Mouse (Mus musculus): Measurements from ENCODE around the gene Efcc1. TPM values are rescaled to one million over a fixed set of nuclear protein-coding genes. Genes with fewer than 3 reads are reported as not detected.

The Efcc1 gene
- polyA plus RNA-seq, 1 experiment from 2014 or later: 0.16 TPM

- Histone ChIP-seq H3K9me3 (replicated peaks) (no peaks in the 10 kb centered on the region), H3K27ac (replicated peaks) (0 out of 2 replicates have a peak overlapping the region, but pooled peaks have one; percentile 66), H3K4me3 (replicated peaks) (no peak overlapping the region), H3K4me2 (no peak overlapping the region), H3K27me3 (no peaks in the 10 kb centered on the region; the same call in 1 of the 2 replicates), H3K36me3 (replicated peaks) (no peaks in the 10 kb centered on the region), H3K4me1 (replicated peaks) (peaks cover 81% of the 10 kb centered on the region), H3K9ac (no peak overlapping the region)
- no peak for ATAC-seq (ENCODE audit: insufficient read depth)
- WGBS (ENCODE audit: insufficient replicate concordance): 20% methylated on average over 1 of the region's 1 CpGs
Measured at GRCm38 (mm10) chr6:87745301-87745700, 14.6 kb downstream of the Efcc1 start.

GRCm38 (mm10) chr6:87746059-87746458, 15.4 kb downstream of the Efcc1 start:
- no peak overlapping the region for H3K4me3 ChIP-seq (replicated peaks)
- no peaks in the 10 kb centered on the region for H3K36me3 ChIP-seq (replicated peaks)
- 39% methylated on average over 3 of the region's 3 CpGs for WGBS (ENCODE audit: insufficient replicate concordance)
- no peak overlapping the region for H3K4me2 ChIP-seq
- no peak overlapping the region; the same call in 1 of the 2 replicates for H3K9ac ChIP-seq
- no peak for ATAC-seq (ENCODE audit: insufficient read depth)
- H3K4me1 ChIP-seq (replicated peaks): peaks cover 73% of the 10 kb centered on the region
- no peaks in the 10 kb centered on the region for H3K9me3 ChIP-seq (replicated peaks)
- H3K27ac ChIP-seq (replicated peaks): peak overlapping the region; percentile 66
- H3K27me3 ChIP-seq: no peaks in the 10 kb centered on the region; the same call in 1 of the 2 replicates

- Histone ChIP-seq H3K36me3 (replicated peaks) (no peaks in the 10 kb centered on the region), H3K4me1 (replicated peaks) (peaks cover 66% of the 10 kb centered on the region), H3K4me3 (replicated peaks) (no peak overlapping the region), H3K4me2 (peak overlapping the region; percentile 45), H3K9ac (no peak overlapping the region), H3K27me3 (peaks cover 6% of the 10 kb centered on the region), H3K27ac (replicated peaks) (peak overlapping the region; percentile 66), H3K9me3 (replicated peaks) (no peaks in the 10 kb centered on the region)
- 70% methylated on average over 2 of the region's 2 CpGs for WGBS (ENCODE audit: insufficient replicate concordance)
- peak; percentile 81 for ATAC-seq (ENCODE audit: insufficient read depth)
Measured at GRCm38 (mm10) chr6:87746849-87747248, 16.2 kb downstream of the Efcc1 start.

GRCm38 (mm10) chr6:87748078-87748477, 17.4 kb downstream of the Efcc1 start:
- H3K36me3 ChIP-seq (replicated peaks): no peaks in the 10 kb centered on the region
- H3K27ac ChIP-seq (replicated peaks): 0 out of 2 replicates have a peak overlapping the region, but pooled peaks have one; percentile 31
- ATAC-seq (ENCODE audit: insufficient read depth): no peak
- peaks cover 7% of the 10 kb centered on the region for H3K27me3 ChIP-seq
- no peak overlapping the region for H3K9ac ChIP-seq
- H3K4me2 ChIP-seq: no peak overlapping the region
- 57% methylated on average over 2 of the region's 2 CpGs for WGBS (ENCODE audit: insufficient replicate concordance)
- peaks cover 54% of the 10 kb centered on the region for H3K4me1 ChIP-seq (replicated peaks)
- H3K9me3 ChIP-seq (replicated peaks): no peaks in the 10 kb centered on the region
- H3K4me3 ChIP-seq (replicated peaks): no peak overlapping the region

- Histone ChIP-seq H3K27me3 (peaks cover 7% of the 10 kb centered on the region), H3K4me2 (no peak overlapping the region), H3K27ac (replicated peaks) (no peak overlapping the region), H3K4me1 (replicated peaks) (peaks cover 52% of the 10 kb centered on the region), H3K9ac (no peak overlapping the region), H3K4me3 (replicated peaks) (no peak overlapping the region), H3K36me3 (replicated peaks) (no peaks in the 10 kb centered on the region), H3K9me3 (replicated peaks) (no peaks in the 10 kb centered on the region)
- WGBS (ENCODE audit: insufficient replicate concordance): 68% methylated on average over 6 of the region's 6 CpGs
- no peak for ATAC-seq (ENCODE audit: insufficient read depth)
Measured at GRCm38 (mm10) chr6:87748531-87748930, 17.9 kb downstream of the Efcc1 start.

GRCm38 (mm10) chr6:87750184-87750910, 19.7 kb downstream of the Efcc1 start:
- Histone ChIP-seq H3K9me3 (replicated peaks) (no peaks in the 10 kb centered on the region), H3K4me1 (replicated peaks) (peaks cover 55% of the 10 kb centered on the region), H3K27ac (replicated peaks) (no peak overlapping the region), H3K9ac (no peak overlapping the region), H3K4me2 (no peak overlapping the region), H3K36me3 (replicated peaks) (no peaks in the 10 kb centered on the region), H3K4me3 (replicated peaks) (no peak overlapping the region), H3K27me3 (peaks cover 7% of the 10 kb centered on the region)
- WGBS (ENCODE audit: insufficient replicate concordance): 56% methylated on average over 8 of the region's 8 CpGs
- no peak for ATAC-seq (ENCODE audit: insufficient read depth)

GRCm38 (mm10) chr6:87751574-87751973, 20.9 kb downstream of the Efcc1 start:
- Histone ChIP-seq H3K4me2 (no peak overlapping the region), H3K9me3 (replicated peaks) (no peaks in the 10 kb centered on the region), H3K4me3 (replicated peaks) (no peak overlapping the region), H3K27ac (replicated peaks) (no peak overlapping the region), H3K27me3 (peaks cover 7% of the 10 kb centered on the region), H3K36me3 (replicated peaks) (no peaks in the 10 kb centered on the region), H3K9ac (no peak overlapping the region), H3K4me1 (replicated peaks) (peaks cover 45% of the 10 kb centered on the region)
- WGBS (ENCODE audit: insufficient replicate concordance): 71% methylated on average over 6 of the region's 6 CpGs
- no peak for ATAC-seq (ENCODE audit: insufficient read depth)

- no peaks in the 10 kb centered on the region for H3K36me3 ChIP-seq (replicated peaks)
- peaks cover 7% of the 10 kb centered on the region for H3K27me3 ChIP-seq
- no peak overlapping the region for H3K9ac ChIP-seq
- WGBS (ENCODE audit: insufficient replicate concordance): 92% methylated on average over 4 of the region's 4 CpGs
- H3K4me1 ChIP-seq (replicated peaks): peaks cover 24% of the 10 kb centered on the region
- H3K4me3 ChIP-seq (replicated peaks): no peak overlapping the region
- no peak overlapping the region for H3K4me2 ChIP-seq
- no peaks in the 10 kb centered on the region for H3K9me3 ChIP-seq (replicated peaks)
- no peak; the same call in 1 of the 2 replicates for ATAC-seq (ENCODE audit: insufficient read depth)
- H3K27ac ChIP-seq (replicated peaks): no peak overlapping the region
Measured at GRCm38 (mm10) chr6:87755196-87755595, 24.5 kb downstream of the Efcc1 start.

GRCm38 (mm10) chr6:87756896-87757295, 26.2 kb downstream of the Efcc1 start:
- Histone ChIP-seq H3K4me1 (replicated peaks) (peaks cover 32% of the 10 kb centered on the region), H3K27me3 (peaks cover under 1% of the 10 kb centered on the region; the same call in 1 of the 2 replicates), H3K36me3 (replicated peaks) (no peaks in the 10 kb centered on the region), H3K4me3 (replicated peaks) (no peak overlapping the region), H3K9ac (no peak overlapping the region), H3K4me2 (no peak overlapping the region), H3K9me3 (replicated peaks) (no peaks in the 10 kb centered on the region), H3K27ac (replicated peaks) (no peak overlapping the region)
- 77% methylated on average over 8 of the region's 8 CpGs for WGBS (ENCODE audit: insufficient replicate concordance)
- no peak for ATAC-seq (ENCODE audit: insufficient read depth)

- peak overlapping the region; percentile 53 for H3K27ac ChIP-seq (replicated peaks)
- no peaks in the 10 kb centered on the region for H3K9me3 ChIP-seq (replicated peaks)
- no peaks in the 10 kb centered on the region for H3K36me3 ChIP-seq (replicated peaks)
- peaks cover 43% of the 10 kb centered on the region for H3K4me1 ChIP-seq (replicated peaks)
- H3K4me2 ChIP-seq: peak overlapping the region; percentile 17
- no peak overlapping the region for H3K9ac ChIP-seq
- no peak for ATAC-seq (ENCODE audit: insufficient read depth)
- WGBS (ENCODE audit: insufficient replicate concordance): 58% methylated on average over 3 of the region's 3 CpGs
- no peak overlapping the region for H3K4me3 ChIP-seq (replicated peaks)
- H3K27me3 ChIP-seq: no peaks in the 10 kb centered on the region
Measured at GRCm38 (mm10) chr6:87759404-87759803, 28.7 kb downstream of the Efcc1 start.

- Histone ChIP-seq H3K27me3 (no peaks in the 10 kb centered on the region), H3K4me3 (replicated peaks) (no peak overlapping the region), H3K4me2 (peak overlapping the region; percentile 12; the same call in 1 of the 2 replicates), H3K36me3 (replicated peaks) (no peaks in the 10 kb centered on the region), H3K27ac (replicated peaks) (peak overlapping the region; percentile 53), H3K4me1 (replicated peaks) (peaks cover 42% of the 10 kb centered on the region), H3K9me3 (replicated peaks) (no peaks in the 10 kb centered on the region), H3K9ac (no peak overlapping the region)
- ATAC-seq (ENCODE audit: insufficient read depth): no peak
- WGBS (ENCODE audit: insufficient replicate concordance): 48% methylated on average over 3 of the region's 3 CpGs
Measured at GRCm38 (mm10) chr6:87759850-87760249, 29.2 kb downstream of the Efcc1 start.

All from liver, embryonic 15.5 days (tissue).